ENCODE assay signal across 8 mouse cellular contexts in genomic region chr3:142880790-142881588, GRCm38 (mm10). TPM values are rescaled to one million over a fixed set of nuclear protein-coding genes. Genes with fewer than 3 reads are reported as not detected.
A peak's percentile ranks its signal among the peaks of the same experiment; 100 is the strongest.
DNase-seq lines count a peak whose midpoint lies in the region; ATAC-seq and TF ChIP-seq lines count a peak whose summit lies in the region.

No protein-coding gene starts in this region.

- peak; percentile 1; the same call in 1 of the 2 replicates for ATAC-seq in forebrain, postnatal 0 days
- peak; percentile 20 for ATAC-seq in kidney, embryonic 15.5 days (replicated peaks; ENCODE audit: low FRiP score)
- ATAC-seq in lung, embryonic 16.5 days (ENCODE audit: low read depth) = peak; percentile 32
- no peak for ATAC-seq in monocyte, adult 5-6 weeks (replicated peaks; ENCODE audit: insufficient number of reproducible peaks, low FRiP score, low TSS enrichment, poor library complexity, severe bottlenecking)

- H3K36me3 ChIP-seq in forebrain, postnatal 0 days (ENCODE audit: insufficient read depth) = no peaks in the 10 kb centered on the region
- H3K36me3 ChIP-seq in kidney, embryonic 15.5 days = no peaks in the 10 kb centered on the region
- H3K36me3 ChIP-seq in lung, embryonic 16.5 days (ENCODE audit: control insufficient read depth, insufficient read depth, low read length) = 0 out of 2 replicates have a peak, but pooled peaks cover 2% of the 10 kb centered on the region

- no peaks in the 10 kb centered on the region for H3K9me3 ChIP-seq in forebrain, postnatal 0 days (ENCODE audit: low read length)
- no peaks in the 10 kb centered on the region for H3K9me3 ChIP-seq in kidney, embryonic 15.5 days (replicated peaks)
- H3K9me3 ChIP-seq in lung, embryonic 16.5 days (ENCODE audit: control insufficient read depth, low read length) = no peaks in the 10 kb centered on the region

- peaks cover 5% of the 10 kb centered on the region; the same call in 1 of the 2 replicates for H3K4me1 ChIP-seq in forebrain, postnatal 0 days (ENCODE audit: insufficient read depth)
- H3K4me1 ChIP-seq in kidney, embryonic 15.5 days = peaks cover 10% of the 10 kb centered on the region; the same call in 1 of the 2 replicates
- peaks cover 2% of the 10 kb centered on the region for H3K4me1 ChIP-seq in lung, embryonic 16.5 days (replicated peaks; ENCODE audit: control insufficient read depth, insufficient read depth, low read length)

- under 1% methylated on average over 60 of the region's 72 CpGs for WGBS in forebrain, postnatal 0 days
- under 1% methylated on average over 55 of the region's 72 CpGs for WGBS in kidney, embryonic 15.5 days
- under 1% methylated on average over 40 of the region's 72 CpGs for WGBS in lung, embryonic 16.5 days

- TF ChIP-seq CTCF in brain, embryonic 14.5 days (IDR thresholded peaks at IDR 0.05; ENCODE audit: borderline replicate concordance, extremely low read depth, insufficient read depth, insufficient read length) = no peak
- no peak for TF ChIP-seq CTCF in forebrain, postnatal 0 days (IDR thresholded peaks at IDR 0.05; ENCODE audit: low read depth)

- peak overlapping the region; percentile 87 for H3K9ac ChIP-seq in forebrain, postnatal 0 days
- peak overlapping the region; percentile 93 for H3K9ac ChIP-seq in kidney, embryonic 15.5 days
- peak overlapping the region; percentile 97 for H3K9ac ChIP-seq in lung, embryonic 16.5 days (ENCODE audit: low read length)

- no peak for TF ChIP-seq POLR2A in brain, embryonic 14.5 days (IDR thresholded peaks at IDR 0.05; ENCODE audit: borderline replicate concordance, extremely low read depth, insufficient read depth, insufficient read length, poor library complexity, severe bottlenecking)

- H3K27me3 ChIP-seq in forebrain, postnatal 0 days (ENCODE audit: insufficient read depth, low read length) = no peaks in the 10 kb centered on the region
- no peaks in the 10 kb centered on the region for H3K27me3 ChIP-seq in kidney, embryonic 15.5 days
- H3K27me3 ChIP-seq in lung, embryonic 16.5 days (ENCODE audit: control insufficient read depth, insufficient read depth, low read depth, low read length) = no peaks in the 10 kb centered on the region

- peak; percentile 16 for DNase-seq in urinary bladder, postnatal 25 days (ENCODE audit: low spot score)
- DNase-seq in urinary bladder, postnatal 10 days (ENCODE audit: low spot score) = no peak
- peak; percentile 75 for DNase-seq in brain, embryonic 14.5 days (ENCODE audit: low read depth)
- DNase-seq in forebrain, postnatal 0 days = peak; percentile 36
- DNase-seq in ovary, postnatal 10 days (ENCODE audit: low spot score) = peak; percentile 12

- H3K27ac ChIP-seq in forebrain, postnatal 0 days (ENCODE audit: low read depth, low read length) = peak overlapping the region; percentile 92
- H3K27ac ChIP-seq in kidney, embryonic 15.5 days = peak overlapping the region; percentile 97
- H3K27ac ChIP-seq in lung, embryonic 16.5 days (ENCODE audit: low read length) = peak overlapping the region; percentile 97

- H3K4me2 ChIP-seq in forebrain, postnatal 0 days (ENCODE audit: low read depth) = peak overlapping the region; percentile 60
- H3K4me2 ChIP-seq in kidney, embryonic 15.5 days = peak overlapping the region; percentile 55
- H3K4me2 ChIP-seq in lung, embryonic 16.5 days (ENCODE audit: low read depth, low read length) = peak overlapping the region; percentile 55

- peak overlapping the region; percentile 99 for H3K4me3 ChIP-seq in forebrain, postnatal 0 days (ENCODE audit: low read depth, low read length)
- peak overlapping the region; percentile 100 for H3K4me3 ChIP-seq in kidney, embryonic 15.5 days (replicated peaks)
- peak overlapping the region; percentile 99 for H3K4me3 ChIP-seq in lung, embryonic 16.5 days (ENCODE audit: low read length)

RNA-seq across cellular contexts. Expression of gene Pkn2, which starts 0.8 kb away (rescaled TPM):
- polyA plus RNA-seq in brain, embryonic 14.5 days (2012; rRNA removed) = 19.6 TPM in 2 replicates
- total RNA-seq in forebrain, postnatal 0 days (2014; rRNA removed) = 34.5 and 34.6 TPM in 2 replicates
- 16.1 and 18.4 TPM in 2 replicates for polyA plus RNA-seq in forebrain, postnatal 0 days (2015; fragmentation: Nextera tagmentation; extraction: Ambion mirVana)
- 46.1 and 51.8 TPM in 2 replicates for polyA plus RNA-seq in kidney, embryonic 15.5 days (2015; fragmentation: Nextera tagmentation; extraction: Ambion mirVana)
- polyA plus RNA-seq in lung, embryonic 16.5 days (2015; fragmentation: Nextera tagmentation; extraction: Ambion mirVana) = 36.2 and 40.4 TPM in 2 replicates
- 89.2 to 104 TPM (median 91.7 TPM) in 3 replicates for total RNA-seq in monocyte, adult 5-6 weeks (2017)
